Mouse (Mus musculus) megakaryocyte, embryonic 14.5 days (primary cell): ENCODE data around the gene Fgf12.

Source experiments
- FLI1 ChIP-seq: IDR thresholded peaks from 2 replicates; pipeline ENCODE4 v1.6.1; 2012; ENCODE audit warnings: low read length, inconsistent platforms, mixed read lengths
- GATA1 ChIP-seq: IDR thresholded peaks from 3 replicates; pipeline ENCODE4 v1.6.1; 2012; ENCODE audit warnings: mixed read lengths, low read length, inconsistent platforms, borderline replicate concordance

DNA sequence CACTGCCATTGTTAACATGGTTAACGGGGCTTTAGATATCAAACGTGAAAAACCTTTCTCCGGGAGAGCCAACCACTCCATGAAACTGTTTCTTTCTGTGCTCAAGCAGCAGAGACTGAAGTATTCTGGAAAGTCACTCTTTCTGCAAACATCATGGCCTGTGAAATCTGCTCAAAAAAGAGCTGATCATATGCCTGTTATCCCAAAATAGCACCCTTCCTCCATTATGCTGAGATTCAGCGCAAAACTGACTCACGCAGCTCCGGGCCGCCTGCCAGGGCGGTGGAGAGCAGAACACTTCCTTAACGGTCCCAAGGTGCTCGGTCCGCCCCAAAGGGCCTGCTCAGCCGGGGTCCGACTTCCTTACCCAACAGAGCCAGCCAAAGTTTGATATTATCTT, 156.8 kb downstream of the Fgf12 start:
- TF ChIP-seq GATA1 = no peak
- TF ChIP-seq FLI1 = no peak
